ENCODE assay signal across 8 mouse cellular contexts in genomic region chr3:146914798-146915197, GRCm38 (mm10).
DNase-seq lines count a peak whose midpoint lies in the region; TF ChIP-seq lines count a peak whose summit lies in the region.

No protein-coding gene starts in this region.

- H3K9ac ChIP-seq in heart, adult 2 months (ENCODE audit: low read depth, low read length): no peak overlapping the region

- H3K27me3 ChIP-seq in C2C12 (ENCODE audit: control insufficient read depth, insufficient read depth, insufficient read length): no peaks in the 10 kb centered on the region
- no peaks in the 10 kb centered on the region for H3K27me3 ChIP-seq in heart, adult 2 months (ENCODE audit: control insufficient read depth, insufficient read depth, low read length)

- intact Hi-C loops in heart, adult 2 months (cut with DNase I): loop anchor here (1.0 to 10.0 kb wide), 4 partner anchors 121 to 730 kb away; no protein-coding TSS in a partner anchor

- no peak for TF ChIP-seq POLR2A in heart, adult 2 months (IDR thresholded peaks at IDR 0.05; ENCODE audit: insufficient read depth, low read depth, low read length)
- no peak for TF ChIP-seq POLR2A in lung, adult 2 months (IDR thresholded peaks at IDR 0.05; ENCODE audit: borderline replicate concordance, extremely low read depth, low read depth, low read length)
- TF ChIP-seq POLR2A in olfactory bulb, adult 2 months (IDR thresholded peaks at IDR 0.05; ENCODE audit: insufficient read depth, low read depth, low read length): no peak

- no peak overlapping the region for H3ac ChIP-seq in C2C12 (ENCODE audit: control insufficient read depth, insufficient read length, low read depth)

- H3K4me3 ChIP-seq in C2C12 (ENCODE audit: insufficient read depth, poor library complexity, severe bottlenecking): no peak overlapping the region
- no peak overlapping the region for H3K4me3 ChIP-seq in heart, adult 2 months
- no peak overlapping the region for H3K4me3 ChIP-seq in lung, adult 2 months (replicated peaks; ENCODE audit: extremely low read depth, low read depth, low read length)
- H3K4me3 ChIP-seq in olfactory bulb, adult 2 months (ENCODE audit: insufficient read depth, low read depth, low read length): no peak overlapping the region

- 7% methylated on average over 12 of the region's 12 CpGs for WGBS in heart, adult 2 months
- WGBS in lung, adult 2 months: 3% methylated on average over 12 of the region's 12 CpGs
- WGBS in olfactory bulb, adult 2 months: 3% methylated on average over 12 of the region's 12 CpGs

- peak; percentile 62 for DNase-seq in adrenal gland, adult 8-10 months
- DNase-seq in embryo, embryonic 11.5 days (ENCODE audit: low read depth, low spot score): peak; percentile 71
- DNase-seq in heart, adult 2 months: peak; percentile 72 to 88
- peak; percentile 70 to 92 for DNase-seq in kidney, postnatal 36 days
- peak; percentile 82 for DNase-seq in lung, adult 2 months
- DNase-seq in testis, postnatal 14 days (ENCODE audit: low spot score): peak; percentile 35

- peak; percentile 86 for TF ChIP-seq CTCF in C2C12 (IDR thresholded peaks at IDR 0.05; ENCODE audit: control insufficient read depth, insufficient read depth, insufficient read length)
- TF ChIP-seq CTCF in heart, adult 2 months (IDR thresholded peaks at IDR 0.05): peak; percentile 96
- peak; percentile 90 for TF ChIP-seq CTCF in lung, adult 2 months (IDR thresholded peaks at IDR 0.05; ENCODE audit: insufficient read depth, low read length)
- TF ChIP-seq CTCF in olfactory bulb, adult 2 months (IDR thresholded peaks at IDR 0.05; ENCODE audit: insufficient read depth, low read depth, low read length): peak; percentile 91

- peaks cover 6% of the 10 kb centered on the region for H3K36me3 ChIP-seq in C2C12 (ENCODE audit: control insufficient read depth, insufficient read depth)
- H3K36me3 ChIP-seq in heart, adult 2 months (ENCODE audit: control insufficient read depth, insufficient read depth, low read length): no peaks in the 10 kb centered on the region

- H3K4me1 ChIP-seq in heart, adult 2 months (ENCODE audit: control insufficient read depth, insufficient read depth, low read length): no peaks in the 10 kb centered on the region
- no peaks in the 10 kb centered on the region for H3K4me1 ChIP-seq in lung, adult 2 months (ENCODE audit: control insufficient read depth, insufficient read depth, low read length)
- peaks cover 12% of the 10 kb centered on the region for H3K4me1 ChIP-seq in olfactory bulb, adult 2 months (ENCODE audit: control insufficient read depth, insufficient read depth, low read length)

- no peaks in the 10 kb centered on the region for H3K79me3 ChIP-seq in C2C12 (ENCODE audit: low read depth)

- TF ChIP-seq EP300 in heart, adult 2 months (IDR thresholded peaks at IDR 0.05; ENCODE audit: insufficient read depth, low read depth, low read length): peak; percentile 59; the same call in 1 of the 2 replicates

- no peaks in the 10 kb centered on the region for H3K79me2 ChIP-seq in C2C12 (ENCODE audit: control insufficient read depth, insufficient read depth)
- H3K79me2 ChIP-seq in heart, adult 2 months (replicated peaks; ENCODE audit: control insufficient read depth, insufficient read depth, low read length): no peaks in the 10 kb centered on the region

- H3K27ac ChIP-seq in heart, adult 2 months: no peak overlapping the region
- no peak overlapping the region for H3K27ac ChIP-seq in olfactory bulb, adult 2 months (ENCODE audit: insufficient read depth, low read depth, low read length)

TF ChIP-seq in C2C12, 6 proteins besides CTCF, POLR2A, EP300 and RAD21:
- no peak for TF ChIP-seq MYOG (IDR thresholded peaks at IDR 0.05; ENCODE audit: control insufficient read depth, extremely low read depth, insufficient read length)
- no peak for TF ChIP-seq USF1 (IDR thresholded peaks at IDR 0.05; ENCODE audit: low read depth)
- no peak for TF ChIP-seq FOSL1 (IDR thresholded peaks at IDR 0.05; ENCODE audit: insufficient read depth, low read length, poor library complexity, severe bottlenecking)
- TF ChIP-seq MAX (IDR thresholded peaks at IDR 0.05): no peak
- no peak for TF ChIP-seq MYOD1 (IDR thresholded peaks at IDR 0.05; ENCODE audit: control insufficient read depth, insufficient read length, low read depth)
- TF ChIP-seq CEBPB (IDR thresholded peaks at IDR 0.05; ENCODE audit: low read depth): no peak
